Mouse (Mus musculus) hindbrain, embryonic 12.5 days (tissue): Measurements from ENCODE around the gene Gm9821. TPM values are rescaled to one million over a fixed set of nuclear protein-coding genes. Genes with fewer than 3 reads are reported as not detected.

Experiments
- ATAC-seq: fragments of 200-750 bp; cut with Nextera tagmentation; 2 replicates; pipeline ENCODE4 v1.8.0; 2017; ENCODE audit warnings: moderate TSS enrichment; ENCODE audit not compliant: low FRiP score
- H3K27ac ChIP-seq: fragments of 300-500 bp; sonication (generic); 2 replicates; pipeline ENCODE4 v1.5.1; 2016; ENCODE audit warnings: mild to moderate bottlenecking
- H3K27me3 ChIP-seq: fragments of 300-500 bp; sonication (generic); 2 replicates; pipeline ENCODE4 v1.6.1; 2016; ENCODE audit warnings: mild to moderate bottlenecking
- H3K36me3 ChIP-seq: fragments of 300-500 bp; sonication (generic); 2 replicates; pipeline ENCODE4 v1.6.1; 2016; ENCODE audit warnings: mild to moderate bottlenecking
- H3K4me1 ChIP-seq: fragments of 300-500 bp; sonication (generic); 2 replicates; pipeline ENCODE4 v1.6.1; 2016
- H3K4me2 ChIP-seq: fragments of 300-500 bp; sonication (generic); replicated peaks from 2 replicates; pipeline ENCODE4 v1.6.1; 2016; ENCODE audit warnings: mild to moderate bottlenecking
- H3K4me3 ChIP-seq: fragments of 300-500 bp; sonication (generic); 2 replicates; pipeline ENCODE4 v1.5.1; 2016; ENCODE audit warnings: mild to moderate bottlenecking
- H3K9ac ChIP-seq: fragments of 300-500 bp; sonication (generic); 2 replicates; pipeline ENCODE4 v1.6.1; 2016; ENCODE audit warnings: mild to moderate bottlenecking, moderate library complexity
- H3K9me3 ChIP-seq: fragments of 300-500 bp; sonication (generic); replicated peaks from 2 replicates; pipeline ENCODE4 v1.6.1; 2016; ENCODE audit warnings: mild to moderate bottlenecking
- WGBS: fragments of 180-500 bp; shearing (Covaris S2); methylation state at CpG from one replicate; pipeline ENCODE4 v1.1.7; 2016; 5-methylcytosine and 5-hydroxymethylcytosine counted together
- microRNA-seq: library from miRNA; unstranded; fragments of <30 nt; microRNA quantifications from one replicate; pipeline ENCODE4, GENCODE M21; 2017
- polyA plus RNA-seq: library from polyadenylated mRNA; unstranded; fragments of >200 nt; fragmentation: Nextera tagmentation; extraction: Ambion mirVana; gene quantifications from 2 replicates; pipeline ENCODE4 v1.2.1, GENCODE M21; 2016

Gene Gm9821
- polyA plus RNA-seq, 1 experiment from 2014 or later = 0.57 TPM

DNA sequence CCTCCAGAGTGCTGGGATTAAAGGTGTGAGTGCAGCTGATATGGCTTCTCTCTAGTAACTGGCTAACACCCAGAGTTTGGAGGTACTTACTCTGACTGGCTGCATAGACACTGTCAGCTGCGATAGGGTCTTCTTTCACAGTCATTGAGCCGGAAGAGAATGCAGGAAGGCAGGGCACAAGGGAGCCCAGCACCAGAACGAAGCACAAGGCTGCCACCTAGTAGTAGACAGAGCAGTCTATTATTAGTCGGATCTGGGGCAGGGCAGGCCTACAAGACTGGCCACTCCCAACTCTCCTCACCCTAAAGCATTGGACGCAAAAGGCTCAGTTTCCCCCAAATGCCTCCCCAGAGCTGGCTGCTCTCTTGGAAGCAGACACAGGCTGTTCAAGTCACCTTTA, 40.6 kb downstream of the Gm9821 start:
- Histone ChIP-seq H3K9me3 (no peaks in the 10 kb centered on the region), H3K9ac (no peak overlapping the region), H3K4me3 (no peak overlapping the region), H3K36me3 (no peaks in the 10 kb centered on the region), H3K4me1 (peaks cover 18% of the 10 kb centered on the region), H3K27ac (no peak overlapping the region), H3K27me3 (peaks cover 15% of the 10 kb centered on the region; the same call in 1 of the 2 replicates), H3K4me2 (no peak overlapping the region)
- ATAC-seq = peak; percentile 19; the same call in 1 of the 2 replicates
- 6% methylated on average over 5 of the region's 5 CpGs for WGBS

DNA sequence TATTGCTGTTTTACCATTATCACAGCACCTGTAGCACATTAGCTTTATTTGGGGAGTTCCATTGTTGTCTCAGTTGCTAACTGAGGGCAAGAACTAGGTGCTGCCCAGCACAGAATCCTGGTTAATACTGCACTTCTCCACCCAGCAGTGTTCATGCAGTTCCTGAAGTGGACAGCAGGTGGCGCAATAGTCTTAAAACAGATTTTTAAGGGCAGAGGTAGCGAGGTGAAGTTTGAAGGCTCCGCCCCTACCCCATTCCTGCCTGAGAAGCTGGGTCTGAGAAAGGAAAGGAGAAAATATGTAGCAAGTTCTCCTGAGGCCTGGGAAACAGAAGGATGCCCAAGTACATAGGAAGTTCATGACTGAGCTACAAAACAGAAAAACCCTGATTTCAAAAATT, 42.0 kb downstream of the Gm9821 start:
- H3K9me3 ChIP-seq = no peaks in the 10 kb centered on the region
- H3K4me3 ChIP-seq = no peak overlapping the region
- H3K27me3 ChIP-seq = peaks cover 15% of the 10 kb centered on the region
- no peak for ATAC-seq
- H3K36me3 ChIP-seq = no peaks in the 10 kb centered on the region
- H3K4me2 ChIP-seq = no peak overlapping the region
- H3K27ac ChIP-seq = no peak overlapping the region
- no peak overlapping the region for H3K9ac ChIP-seq
- H3K4me1 ChIP-seq = peaks cover 18% of the 10 kb centered on the region
- 3% methylated on average over 3 of the region's 3 CpGs for WGBS

DNA sequence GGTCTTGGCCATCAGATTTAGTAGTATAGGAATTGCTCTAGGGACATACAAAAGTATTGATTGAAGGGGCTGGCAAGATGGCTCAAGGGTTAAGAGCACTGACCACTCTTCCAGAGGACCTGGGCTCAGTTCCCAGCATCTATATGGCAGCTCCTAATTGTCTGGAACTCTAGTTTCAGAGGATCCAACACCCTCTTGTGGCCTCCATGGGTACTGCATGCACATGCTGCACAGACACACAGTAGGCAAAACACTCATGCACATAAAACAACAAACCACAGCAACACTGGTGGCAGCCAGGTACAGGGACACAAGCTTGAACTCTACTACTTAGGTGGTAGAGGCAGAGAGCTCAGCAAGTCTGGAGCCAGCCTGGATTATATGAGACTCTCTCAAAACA, 44.2 kb downstream of the Gm9821 start:
- Histone ChIP-seq H3K36me3 (no peaks in the 10 kb centered on the region), H3K4me3 (no peak overlapping the region), H3K9ac (no peak overlapping the region), H3K4me2 (no peak overlapping the region), H3K4me1 (peaks cover 15% of the 10 kb centered on the region), H3K9me3 (no peaks in the 10 kb centered on the region), H3K27me3 (peaks cover 11% of the 10 kb centered on the region; the same call in 1 of the 2 replicates), H3K27ac (no peak overlapping the region)
- no peak for ATAC-seq

DNA sequence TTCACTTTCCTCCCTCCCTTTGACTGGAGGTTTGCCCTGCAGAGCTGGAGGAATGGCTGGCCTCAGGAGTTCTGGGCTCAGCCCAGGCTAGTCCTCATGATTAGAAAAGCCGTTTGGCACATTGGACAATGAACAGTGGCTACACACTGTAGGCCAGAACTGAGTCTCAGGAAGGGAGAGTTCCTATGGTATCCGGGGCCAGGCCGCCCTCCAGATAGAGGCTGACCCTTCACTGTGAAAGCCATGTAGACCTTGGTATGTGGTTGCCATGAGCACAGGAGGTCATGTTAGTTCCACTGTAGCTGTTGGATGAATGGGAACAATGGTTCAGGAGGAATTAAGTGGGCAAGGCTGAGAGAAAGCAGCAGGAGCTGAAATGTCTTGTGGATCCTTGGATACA, 47.9 kb downstream of the Gm9821 start:
- Histone ChIP-seq H3K36me3 (no peaks in the 10 kb centered on the region), H3K9ac (no peak overlapping the region), H3K9me3 (no peaks in the 10 kb centered on the region), H3K4me2 (no peak overlapping the region), H3K27me3 (no peaks in the 10 kb centered on the region; the same call in 1 of the 2 replicates), H3K27ac (no peak overlapping the region), H3K4me1 (peaks cover 6% of the 10 kb centered on the region; the same call in 1 of the 2 replicates), H3K4me3 (no peak overlapping the region)
- peak; percentile 8; the same call in 1 of the 2 replicates for ATAC-seq
- WGBS = 57% methylated on average over 3 of the region's 3 CpGs

DNA sequence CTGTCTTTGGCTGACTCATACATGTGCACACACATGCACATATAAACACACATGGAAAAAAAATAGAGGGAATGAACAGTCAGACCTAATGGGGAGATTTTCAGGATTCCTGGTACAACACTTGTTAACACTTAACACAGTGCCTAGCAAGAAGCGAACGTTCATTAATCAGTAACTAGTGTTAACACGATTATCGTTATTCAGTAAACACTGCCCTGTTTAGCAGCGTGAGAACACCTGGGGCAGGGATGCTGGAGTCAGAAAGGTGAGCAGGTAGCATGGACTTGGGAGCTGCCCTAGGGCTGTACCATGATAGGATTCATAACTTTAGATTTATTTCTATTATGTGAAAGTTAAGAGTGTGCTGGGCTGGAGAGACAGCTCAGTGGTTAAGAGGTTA, 50.5 kb downstream of the Gm9821 start:
- no peaks in the 10 kb centered on the region for H3K9me3 ChIP-seq
- H3K27ac ChIP-seq = no peak overlapping the region
- no peak overlapping the region for H3K4me2 ChIP-seq
- ATAC-seq = no peak
- 87% methylated on average over 5 of the region's 5 CpGs for WGBS
- no peak overlapping the region for H3K4me3 ChIP-seq
- peaks cover 6% of the 10 kb centered on the region; the same call in 1 of the 2 replicates for H3K4me1 ChIP-seq
- H3K36me3 ChIP-seq = no peaks in the 10 kb centered on the region
- H3K9ac ChIP-seq = no peak overlapping the region
- H3K27me3 ChIP-seq = no peaks in the 10 kb centered on the region; the same call in 1 of the 2 replicates

Small RNA genes lying within 50 kb of the gene (microRNA-seq; reads per million reads assigned to microRNA genes)
- gene Mir6999 = not detected

Other genes starting within 250 kb of the Gm9821 start
- gene Atg13, start 235.1 kb upstream of the Gm9821 start, polyA plus RNA-seq = 36.1 and 40.3 TPM in 2 replicates
- gene Harbi1, start 234.9 kb upstream of the Gm9821 start, polyA plus RNA-seq = 20.9 and 25.0 TPM in 2 replicates
- gene Ambra1, start 215.6 kb upstream of the Gm9821 start, polyA plus RNA-seq = 24.8 and 25.0 TPM in 2 replicates
- gene Chrm4, start 18.5 kb upstream of the Gm9821 start, polyA plus RNA-seq = 0.77 and 1.0 TPM in 2 replicates
- 904 and 962 TPM in 2 replicates for gene Mdk, start 13.4 kb upstream of the Gm9821 start, polyA plus RNA-seq
- 30.9 and 31.9 TPM in 2 replicates for gene Dgkz, start 30.2 kb downstream of the Gm9821 start, polyA plus RNA-seq
- gene Creb3l1, start 78.8 kb downstream of the Gm9821 start, polyA plus RNA-seq = 2.1 and 2.9 TPM in 2 replicates
- 40.4 and 41.4 TPM in 2 replicates for gene Phf21a, start 147.4 kb downstream of the Gm9821 start, polyA plus RNA-seq